Mouse (Mus musculus) frontal cortex, postnatal 36 days (tissue): ENCODE measurements around the gene Mlec.
"Not testable (repeated sequence)": the region's sequence is repeated elsewhere in the genome, so short reads cannot be mapped to it uniquely, and the experiment has no call there.

ENCODE experiments used
- DNase-seq, 2 experiments: peaks; one replicate each; pipeline ENCODE4 v3.0.0; 2022; ENCODE audit warnings: low spot score in 2 of 2

The Mlec gene

DNA sequence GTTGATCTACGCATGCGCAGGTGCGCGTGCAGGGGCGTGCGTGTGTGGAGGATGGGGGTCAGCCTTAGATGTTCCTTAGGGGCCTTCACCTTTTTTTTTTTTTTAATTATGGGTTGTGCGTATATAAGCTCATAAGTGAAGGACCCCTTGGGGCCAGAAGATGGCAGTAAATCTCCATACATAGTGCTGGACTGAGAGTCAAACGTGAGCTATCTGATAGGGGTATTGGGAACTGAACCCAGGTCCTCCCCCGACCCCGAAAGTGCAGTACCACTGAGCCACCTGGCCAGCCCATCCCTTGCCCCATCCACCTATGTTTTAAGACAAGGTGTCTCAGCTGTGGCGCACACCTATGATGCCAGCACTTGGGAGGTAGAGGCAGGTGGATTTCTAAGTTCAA lies 21.6 kb upstream of the Mlec start:
- no peak for DNase-seq

DNA sequence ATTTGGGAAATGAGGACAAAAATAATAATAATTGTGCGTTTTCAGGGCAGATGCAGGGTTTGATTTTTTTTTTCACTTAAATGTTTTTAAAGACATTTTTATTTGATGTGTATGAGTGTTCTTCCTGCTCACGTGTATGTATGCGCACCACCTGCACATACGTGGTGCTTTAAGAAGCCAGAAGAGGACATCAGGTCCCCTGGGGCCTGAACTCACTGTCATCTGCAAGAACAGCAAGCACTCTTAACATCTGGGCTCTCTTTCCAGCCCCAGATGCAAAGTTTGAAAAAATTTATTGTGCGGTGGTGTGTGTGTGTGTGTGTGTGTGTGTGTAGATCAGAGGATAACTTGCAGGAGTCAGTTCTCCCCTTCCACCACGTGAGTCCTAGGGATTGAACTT lies 19.9 kb upstream of the Mlec start:
- DNase-seq: no peak

DNA sequence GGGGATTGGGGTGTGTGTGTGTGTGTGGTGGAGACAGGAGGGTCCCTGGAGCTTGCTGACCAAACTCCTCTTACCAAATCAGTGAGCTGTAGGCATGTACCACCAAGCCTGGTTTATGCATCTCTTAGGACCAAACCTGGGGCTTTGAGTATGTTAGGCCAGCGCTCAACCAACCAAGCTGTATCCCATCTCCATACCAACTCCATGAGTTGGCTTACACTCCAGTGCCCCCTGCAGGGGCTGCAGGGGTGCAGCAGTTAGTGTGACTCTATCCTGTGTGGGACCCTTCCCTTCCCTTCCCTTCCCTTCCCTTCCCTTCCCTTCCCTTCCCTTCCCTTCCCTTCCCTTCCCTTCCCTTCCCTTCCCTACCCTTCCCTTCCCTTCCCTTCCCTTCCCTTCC lies 16.6 kb upstream of the Mlec start:
- no peak for DNase-seq

DNA sequence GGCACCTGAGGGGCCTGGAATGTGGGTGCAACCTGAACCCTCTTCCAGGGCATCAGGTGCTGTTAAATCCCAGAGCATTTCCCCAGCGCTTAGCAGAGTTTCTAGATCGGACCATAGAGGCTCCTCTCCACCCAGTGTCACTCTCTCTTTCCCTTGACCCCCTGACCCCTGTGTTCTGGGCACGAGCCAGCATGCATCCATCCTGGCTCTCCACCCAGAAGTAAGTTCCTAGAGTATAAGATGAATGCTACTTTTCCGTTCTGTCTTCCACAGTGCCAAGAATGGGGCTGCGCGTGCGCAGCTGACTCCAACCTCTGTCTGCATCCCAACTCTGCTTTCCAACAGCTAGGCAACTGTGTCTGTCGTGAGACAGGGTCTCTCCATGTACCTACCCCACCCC lies 12.2 kb upstream of the Mlec start:
- DNase-seq: no peak

DNA sequence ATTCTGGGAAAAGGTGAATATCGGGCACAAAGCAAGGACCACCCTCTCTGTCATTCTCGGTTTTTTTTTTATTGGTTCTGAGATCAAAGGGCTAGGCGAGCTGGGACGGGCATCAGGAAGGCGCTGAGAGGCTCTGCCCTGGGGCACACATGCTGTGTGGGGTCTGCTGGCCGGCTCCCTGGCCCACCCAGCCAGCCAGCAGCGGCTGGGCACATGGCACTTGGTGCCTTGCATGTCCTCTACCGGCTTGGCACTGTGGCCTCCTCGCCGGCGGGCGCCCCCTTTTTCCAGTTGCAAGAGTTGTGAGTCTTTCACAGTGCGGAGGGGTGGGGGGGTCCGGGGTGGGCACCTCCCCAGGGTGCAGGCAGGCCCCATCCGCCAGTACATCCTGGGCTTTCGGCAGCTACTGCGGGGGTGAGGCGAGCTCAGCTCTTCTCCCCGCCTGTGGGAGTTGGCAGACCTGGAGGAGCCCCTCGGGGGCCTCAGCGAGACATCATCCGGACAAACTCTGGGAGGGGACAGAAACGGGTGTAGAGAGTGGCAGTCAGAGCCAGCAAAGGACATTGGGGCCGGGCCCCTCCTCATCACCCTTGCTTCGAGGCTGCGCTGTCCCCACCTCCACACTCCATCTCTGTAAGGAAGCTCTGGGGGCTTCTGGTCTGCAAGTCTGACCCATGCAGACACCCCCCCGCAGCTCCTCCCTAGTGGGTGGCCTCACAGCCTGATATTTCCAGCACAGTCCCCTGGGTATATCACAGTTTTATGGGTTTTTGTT lies 10.8 kb upstream of the Mlec start:
- no peak for DNase-seq

DNA sequence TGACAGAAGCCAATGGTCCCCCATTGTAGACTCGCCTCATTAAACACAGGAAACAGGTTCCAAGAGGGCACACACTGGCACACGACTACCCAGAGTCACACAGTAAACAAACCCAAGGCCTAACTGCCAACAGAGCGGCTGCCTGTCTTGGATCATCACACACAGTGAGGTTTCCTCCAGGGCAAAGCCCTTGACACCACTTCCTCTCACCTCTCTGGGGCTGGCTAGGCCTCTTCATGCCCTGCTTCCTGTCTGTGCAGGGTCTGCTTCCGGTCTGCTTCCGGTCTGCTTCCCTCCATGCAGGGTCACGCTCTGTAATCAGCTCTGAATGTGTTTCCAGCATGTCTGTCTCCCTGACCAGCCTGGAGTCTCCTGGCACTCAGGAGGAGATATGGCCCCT lies 9.4 kb upstream of the Mlec start:
- no peak for DNase-seq

DNA sequence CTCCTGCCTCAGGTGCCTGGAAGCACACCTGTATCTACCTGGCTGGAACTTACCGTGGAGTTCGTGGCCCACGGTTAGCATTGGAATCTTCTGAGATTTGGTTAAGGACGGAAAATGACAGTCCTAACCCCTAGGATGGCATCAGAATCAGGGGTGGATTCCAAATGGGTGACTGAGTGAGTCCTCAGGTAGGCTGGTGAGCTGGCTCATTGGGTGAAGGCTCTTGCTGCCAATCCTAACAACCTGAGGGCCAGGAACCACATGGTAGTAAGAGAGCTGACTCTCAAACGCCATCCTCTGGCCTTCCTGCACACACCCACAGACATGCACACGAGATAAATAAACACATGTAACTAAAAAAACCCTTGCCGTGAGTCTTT lies 8.8 kb upstream of the Mlec start:
- DNase-seq: no peak

DNA sequence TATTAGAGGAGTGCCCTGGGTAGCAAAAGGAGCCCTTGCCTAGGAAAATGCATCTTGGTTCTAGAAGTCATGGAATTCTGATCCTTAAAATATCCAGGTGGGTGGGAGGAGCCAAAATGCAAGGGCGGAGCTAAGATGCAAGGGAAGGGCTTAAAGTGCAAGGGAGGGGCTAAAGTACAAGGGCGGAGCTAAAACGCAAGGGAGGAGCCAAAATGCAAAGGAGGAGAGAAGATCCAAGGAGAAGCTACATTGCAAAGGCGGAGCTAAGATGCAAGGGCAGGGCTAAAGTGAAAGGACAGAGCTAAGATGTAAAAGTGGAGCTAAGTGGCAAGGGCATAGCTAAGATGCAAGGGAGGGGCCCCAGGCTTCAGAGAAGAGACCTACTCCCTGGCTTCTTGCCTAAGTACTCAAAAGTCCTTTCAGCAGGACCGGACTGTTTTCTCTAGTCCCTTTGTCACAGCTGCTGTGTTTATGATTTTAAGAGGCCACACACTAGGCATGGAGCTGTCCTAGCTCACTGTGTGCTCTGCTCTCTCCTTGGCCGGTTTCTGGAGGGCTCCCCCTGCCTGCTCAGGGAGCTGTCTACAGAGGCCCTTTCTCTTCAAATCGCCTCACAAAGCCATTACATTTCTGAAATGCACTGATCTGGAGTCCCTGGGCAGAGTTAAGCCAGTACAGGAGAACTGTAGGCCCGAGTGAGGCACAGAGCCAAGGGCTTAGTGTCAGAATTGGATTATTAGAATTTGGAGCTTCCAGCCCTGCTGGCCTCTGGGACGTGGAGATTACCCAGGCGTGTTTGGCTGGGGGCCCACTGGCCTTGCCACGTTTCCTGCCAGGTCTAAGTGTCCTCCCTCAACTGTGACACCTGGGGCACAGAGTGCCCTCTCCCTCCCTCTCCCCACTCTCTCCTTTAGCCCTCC lies 8.2 kb upstream of the Mlec start:
- DNase-seq: no peak

DNA sequence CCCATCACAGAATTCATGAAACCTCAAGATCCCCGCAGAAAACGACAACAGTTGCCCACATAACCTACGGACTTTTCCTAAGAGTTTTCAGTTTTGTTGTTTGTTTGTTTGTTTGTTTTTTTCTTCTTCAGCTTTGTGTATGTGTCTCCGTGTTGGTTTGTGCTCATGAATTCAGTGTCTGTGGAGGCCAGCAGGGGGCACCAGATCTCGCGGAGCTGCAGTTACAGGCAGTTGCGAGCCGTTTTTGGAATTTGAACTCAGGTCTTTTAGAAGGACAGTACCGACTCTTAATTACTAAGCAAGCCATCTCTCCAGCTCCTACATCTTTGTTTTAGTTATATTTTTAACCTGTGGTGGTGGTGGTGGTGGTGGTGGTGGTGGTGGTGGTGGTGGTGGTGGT lies 7.4 kb upstream of the Mlec start:
- DNase-seq: no peak

DNA sequence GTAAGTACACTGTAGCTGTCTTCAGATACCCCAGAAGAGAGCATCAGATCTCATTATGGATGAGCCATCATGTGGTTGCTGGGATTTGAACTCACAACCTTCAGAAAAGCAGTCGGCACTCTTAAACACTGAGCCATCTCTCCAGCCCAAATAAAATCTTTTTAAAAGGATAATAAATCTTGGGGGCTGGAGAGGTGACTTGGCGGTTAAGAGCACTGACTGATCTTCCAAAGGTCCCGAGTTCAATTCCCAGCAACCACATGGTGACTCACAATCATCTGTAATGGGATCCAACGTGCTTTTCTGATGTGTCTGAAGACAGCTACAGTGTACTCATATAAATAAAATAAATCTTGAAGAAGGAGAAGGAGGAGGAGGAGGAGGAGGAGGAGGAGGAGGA lies 6.5 kb upstream of the Mlec start:
- not testable (repeated sequence) for DNase-seq

DNA sequence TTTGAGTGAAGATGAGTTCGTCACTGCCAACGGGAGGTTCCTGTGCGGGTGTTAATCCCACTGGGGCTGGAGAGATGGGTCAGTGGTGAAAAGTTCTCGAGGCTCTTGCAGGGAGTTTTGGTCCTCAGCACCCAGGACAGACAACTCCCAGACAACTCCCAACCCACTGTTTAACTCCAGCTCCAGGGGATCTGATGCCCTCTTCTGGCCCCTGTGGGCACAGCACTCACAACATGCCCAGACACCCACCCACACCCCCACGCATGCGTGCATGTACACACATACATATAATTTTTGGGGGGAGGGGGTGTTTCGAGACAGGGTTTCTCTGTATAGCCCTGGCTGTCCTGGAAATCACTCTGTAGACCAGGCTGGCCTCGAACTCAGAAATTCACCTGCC lies 5.6 kb upstream of the Mlec start:
- DNase-seq: peak in 1 of 2 experiments; percentile 64

DNA sequence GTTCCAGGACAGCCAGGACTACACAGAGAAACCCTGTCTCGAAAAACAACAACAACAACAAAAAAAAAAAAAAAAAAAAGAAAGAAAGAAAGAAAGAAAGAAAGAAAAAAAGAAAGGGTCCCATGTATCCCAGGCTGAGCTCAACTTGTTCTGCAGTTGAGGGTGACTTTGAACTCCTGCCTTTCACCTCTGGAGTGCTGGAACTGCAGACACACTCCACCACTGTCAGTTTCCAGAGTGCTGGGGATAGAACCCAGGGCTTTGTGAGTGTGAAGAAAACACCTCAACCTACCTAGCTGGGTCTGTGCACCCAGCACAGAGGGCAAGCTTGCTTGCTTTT lies 3.9 kb upstream of the Mlec start:
- not testable (repeated sequence) for DNase-seq

DNA sequence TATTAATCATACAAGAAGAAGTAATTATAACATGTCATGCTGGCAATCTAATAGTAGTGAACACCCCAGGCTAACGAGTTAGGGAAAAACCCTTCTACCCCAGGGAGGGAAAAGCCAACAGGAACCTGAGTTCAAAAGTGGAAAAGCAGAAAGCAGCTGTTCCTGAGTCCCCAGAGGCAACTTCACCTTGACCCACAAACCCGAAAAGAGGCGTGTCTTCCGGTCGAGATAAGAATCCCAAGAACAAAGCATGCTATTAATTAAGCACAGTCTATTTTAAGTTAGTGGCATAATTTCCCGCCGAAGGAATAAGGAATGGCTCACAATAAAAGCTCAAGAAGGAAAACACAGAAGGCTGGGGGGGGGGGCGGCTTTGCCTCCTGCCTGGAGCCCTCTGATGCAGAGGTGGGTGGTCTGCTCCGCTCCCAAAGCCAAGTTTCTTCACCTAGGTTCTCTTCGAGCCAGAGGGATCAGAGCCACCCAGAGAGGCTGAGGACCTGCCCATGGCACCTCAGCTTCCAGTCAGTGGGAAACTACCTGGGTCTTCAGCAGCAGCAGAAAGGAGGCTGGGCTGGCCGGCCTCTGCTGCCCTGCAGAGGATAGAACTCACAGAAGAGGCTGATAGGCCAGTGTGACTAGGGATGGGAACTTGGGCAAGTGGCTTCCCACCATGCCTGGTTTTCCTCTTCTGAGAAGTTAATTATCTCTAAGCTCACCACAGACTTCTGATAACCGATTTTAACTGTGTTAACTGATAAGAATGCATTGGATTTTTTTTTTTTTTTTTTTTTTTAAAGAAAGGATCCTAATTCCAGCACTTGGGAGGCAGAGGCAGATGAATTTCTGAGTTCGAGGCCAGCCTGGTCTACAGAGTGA lies 3.3 kb upstream of the Mlec start:
- no peak for DNase-seq

DNA sequence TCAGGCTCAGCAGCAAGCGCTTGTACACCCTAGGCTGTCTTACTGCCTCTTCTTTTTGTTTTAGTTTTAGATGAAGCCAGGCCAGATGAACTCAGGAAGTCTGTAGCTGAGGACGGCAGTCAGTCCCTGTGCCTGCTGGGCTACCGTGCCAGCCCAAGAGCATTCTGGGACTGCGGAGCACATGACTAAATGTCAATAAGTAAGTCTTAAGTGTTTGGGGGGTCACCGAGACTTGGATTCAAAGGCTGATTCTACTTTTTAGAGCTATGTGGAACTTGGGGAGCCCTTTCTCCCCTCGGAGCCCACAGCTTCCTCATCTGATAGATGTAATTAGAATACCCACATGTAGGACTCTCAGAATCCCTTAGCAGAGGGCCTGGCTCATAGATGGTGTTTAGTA lies 2.7 kb upstream of the Mlec start:
- DNase-seq: no peak

DNA sequence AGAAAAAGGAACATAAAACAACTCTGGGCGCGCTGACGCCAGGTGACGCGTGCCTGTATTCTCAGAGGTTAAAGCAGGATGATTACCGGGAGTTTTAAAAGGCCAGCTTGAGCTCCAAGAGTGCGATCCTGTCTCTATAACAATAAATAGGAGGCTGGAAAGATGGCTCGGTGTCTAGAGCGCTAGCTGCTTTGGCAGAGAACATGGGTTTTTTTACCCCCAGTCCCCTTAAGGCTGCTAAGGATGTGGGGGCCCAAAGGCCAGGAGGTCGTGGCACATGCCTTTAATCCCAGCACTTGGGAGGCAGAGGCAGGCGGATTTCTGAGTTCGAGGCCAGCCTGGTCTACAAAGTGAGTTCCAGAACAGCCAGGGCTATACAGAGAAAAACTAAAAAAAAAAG lies 1.2 kb upstream of the Mlec start:
- no peak for DNase-seq

DNA sequence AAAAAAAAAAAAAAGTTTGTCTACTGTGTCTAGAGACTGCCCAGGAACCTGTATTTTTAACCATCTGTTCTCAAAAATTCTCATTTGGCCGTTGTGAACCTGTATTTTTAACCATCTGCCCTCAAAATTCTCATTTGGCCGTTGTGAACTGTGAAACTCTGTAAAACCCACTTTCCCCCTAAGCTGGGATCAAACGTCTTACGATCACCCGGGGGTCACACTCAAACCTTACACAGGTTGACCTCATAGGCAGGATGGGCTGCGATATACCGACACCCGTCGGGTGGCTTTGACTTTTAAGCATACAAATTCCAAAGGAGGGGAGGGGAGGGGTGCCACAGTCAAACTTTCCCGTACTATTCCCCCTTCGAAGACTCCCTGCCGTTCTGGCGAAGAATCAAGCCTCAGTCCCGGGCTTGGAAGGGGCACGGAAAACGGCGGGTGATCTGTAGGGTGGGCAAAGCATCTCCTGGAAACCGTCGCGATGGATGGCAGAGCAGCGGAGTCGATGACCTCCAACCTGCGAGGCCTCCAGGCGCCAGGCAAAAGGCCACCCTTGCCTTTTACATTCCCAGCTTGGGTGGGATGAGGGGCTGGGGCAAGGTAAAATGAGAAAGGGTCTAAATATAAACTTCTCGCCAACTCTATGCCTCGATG lies 918 bp downstream of the Mlec start:
- DNase-seq: no peak

DNA sequence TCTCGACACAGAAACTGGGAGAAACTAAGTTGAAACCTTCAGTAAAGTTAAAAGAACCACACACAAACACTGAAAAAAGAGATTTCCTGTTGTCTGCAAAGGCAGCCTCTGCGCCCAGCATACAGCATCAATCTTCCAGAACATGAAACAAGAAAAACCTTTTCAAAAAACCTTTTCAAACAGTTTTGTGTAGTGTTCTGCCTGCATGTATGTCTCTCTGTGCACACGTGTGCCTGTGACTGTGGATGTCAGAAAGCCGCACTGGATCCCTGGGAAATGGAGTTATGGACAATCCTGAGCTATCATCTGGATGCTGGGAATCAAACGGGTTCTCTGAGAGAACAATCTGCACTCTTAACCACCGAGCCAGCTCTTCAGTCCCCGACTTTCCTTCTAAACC lies 1.6 kb downstream of the Mlec start:
- DNase-seq: no peak

DNA sequence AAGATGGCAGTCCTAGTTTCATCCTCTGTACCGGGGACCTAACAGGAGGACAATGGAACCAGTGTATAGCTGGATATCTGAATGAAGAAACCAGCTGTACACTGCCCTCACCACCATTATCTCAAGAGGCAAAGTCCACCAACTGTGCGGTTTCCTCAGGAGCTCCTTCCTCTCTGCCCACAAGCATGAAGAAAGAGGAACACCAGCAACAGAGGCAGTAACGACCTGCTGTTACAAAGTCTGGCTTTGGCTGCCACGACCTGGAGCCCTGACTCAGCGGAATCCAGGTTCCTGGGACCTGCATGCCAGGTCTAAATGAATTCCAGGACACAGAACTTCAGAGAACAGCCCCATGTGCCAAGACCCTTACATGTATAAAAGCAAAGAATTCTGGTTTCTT lies 2.1 kb downstream of the Mlec start:
- no peak for DNase-seq

DNA sequence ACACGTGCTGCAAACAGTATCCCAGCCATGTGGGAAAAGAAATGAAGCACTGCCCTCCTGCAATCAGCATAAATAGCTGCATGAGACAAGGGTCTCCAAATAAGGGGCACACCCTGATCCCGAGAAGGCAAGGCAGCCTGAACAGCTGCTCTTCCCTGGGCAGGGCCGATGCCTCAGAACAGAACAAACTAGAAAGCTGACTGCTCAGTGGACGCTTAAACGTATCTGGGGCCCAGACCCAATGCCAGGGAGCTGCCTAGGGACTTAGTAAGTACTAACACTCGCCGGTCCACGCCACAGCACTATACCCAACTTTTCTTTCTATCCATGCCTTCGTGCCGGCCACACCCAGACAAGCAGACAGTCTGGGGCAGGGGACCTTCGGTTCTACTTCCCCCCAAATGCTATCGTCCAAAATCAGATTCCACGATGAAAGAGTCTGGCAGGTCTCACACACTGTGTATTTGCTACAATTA lies 2.8 kb downstream of the Mlec start:
- DNase-seq: no peak

DNA sequence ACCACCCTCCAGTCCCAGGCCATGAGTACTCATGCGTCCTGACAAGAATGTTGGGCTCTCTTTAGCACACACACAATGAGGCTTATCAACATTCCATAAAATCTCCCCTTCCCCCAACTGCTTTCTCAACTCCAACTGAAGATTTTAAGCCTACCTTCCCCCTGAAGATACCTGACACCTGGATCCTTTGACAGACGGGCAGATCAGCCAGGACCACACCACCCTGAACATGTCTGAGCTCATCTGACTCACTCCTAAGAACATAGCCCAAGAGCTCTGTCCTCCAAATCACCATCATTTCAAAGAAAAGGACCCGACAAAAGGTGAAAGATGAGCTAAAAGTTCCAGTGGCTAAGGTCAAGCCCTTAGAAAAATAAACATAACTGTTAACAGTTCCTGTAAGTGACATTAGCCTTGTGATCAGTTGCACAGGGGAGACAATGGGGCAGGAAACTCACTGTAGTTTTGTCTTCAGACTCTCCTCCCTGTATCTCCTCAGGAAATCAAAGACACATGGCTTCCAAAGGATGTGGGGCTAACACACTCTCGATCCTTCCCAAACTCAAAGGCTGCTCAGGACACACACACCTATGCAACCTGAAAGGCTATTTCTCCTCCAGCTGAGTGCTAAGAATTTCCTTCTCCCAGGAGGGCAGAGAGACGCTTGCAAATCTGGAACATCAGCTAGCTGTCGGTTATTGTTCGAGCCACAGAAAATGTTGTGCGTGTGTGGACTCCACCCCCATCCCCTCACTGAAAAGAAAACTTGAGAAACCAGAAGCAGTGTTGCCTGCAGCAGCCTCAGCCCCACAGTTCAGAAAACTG lies 5.6 kb downstream of the Mlec start:
- no peak for DNase-seq

DNA sequence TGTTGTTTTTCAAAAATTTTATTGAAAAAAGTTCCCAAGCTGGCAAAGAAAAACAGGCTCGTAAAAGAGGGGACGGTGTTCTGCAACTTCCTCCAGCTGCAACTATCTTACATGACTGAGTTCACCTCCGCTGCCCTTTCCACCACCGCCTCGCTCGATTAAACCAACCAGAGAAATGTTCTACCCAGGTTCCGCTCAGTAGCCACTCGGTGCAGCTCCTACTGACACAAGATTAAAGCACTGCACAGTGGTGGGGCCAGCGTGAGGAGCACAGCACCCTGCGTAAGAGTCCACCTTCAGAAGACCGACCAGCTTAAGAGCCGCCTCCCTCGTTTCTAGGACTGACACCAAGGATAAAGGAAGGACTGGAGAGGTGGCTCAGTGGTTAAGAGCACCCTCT lies 6.5 kb downstream of the Mlec start:
- DNase-seq: no peak
